Mouse (Mus musculus): ENCODE data around the gene Gata1.
A peak's percentile ranks its signal among the peaks of the same experiment; 100 is the strongest.
"Not testable (repeated sequence)": the region's sequence is repeated elsewhere in the genome, so short reads cannot be mapped to it uniquely, and the experiment has no call there.

The Gata1 gene

GRCm38 (mm10) chrX:7977892-7978291 is at the start of gene Gata1:
Gene Gata1, minus strand, starts transcription at chrX:7978071.
- no peak for DNase-seq

- DNase-seq: no peak
Measured at GRCm38 (mm10) chrX:8026811-8027210, 48.9 kb upstream of the Gata1 start.

GRCm38 (mm10) chrX:8024795-8025194 is 46.9 kb upstream of the Gata1 start:
- no peak for DNase-seq

GRCm38 (mm10) chrX:8020111-8020778 is 42.4 kb upstream of the Gata1 start:
- DNase-seq: no peak

GRCm38 (mm10) chrX:8018286-8018685 is 40.4 kb upstream of the Gata1 start, which contains the start of gene Glod5:
Gene Glod5, minus strand, starts transcription at chrX:8018492.
- DNase-seq: no peak

- DNase-seq: peak; percentile 17
Measured at GRCm38 (mm10) chrX:8017142-8017541, 39.3 kb upstream of the Gata1 start.

- peak; percentile 29 for DNase-seq
Measured at GRCm38 (mm10) chrX:8015675-8016074, 37.8 kb upstream of the Gata1 start.

GRCm38 (mm10) chrX:8013569-8014314 is 35.9 kb upstream of the Gata1 start:
- no peak for DNase-seq

GRCm38 (mm10) chrX:8013157-8013556 is 35.3 kb upstream of the Gata1 start:
- no peak for DNase-seq

- not testable (repeated sequence) for DNase-seq
Measured at GRCm38 (mm10) chrX:8009356-8009755, 31.5 kb upstream of the Gata1 start.

- DNase-seq: no peak
Measured at GRCm38 (mm10) chrX:8008543-8008942, 30.7 kb upstream of the Gata1 start.

GRCm38 (mm10) chrX:8002971-8003370 is 25.1 kb upstream of the Gata1 start:
- DNase-seq: no peak

- no peak for DNase-seq
Measured at GRCm38 (mm10) chrX:8002001-8002400, 24.1 kb upstream of the Gata1 start.

GRCm38 (mm10) chrX:8000546-8001192 is 22.8 kb upstream of the Gata1 start:
- DNase-seq: no peak

- DNase-seq: no peak
Measured at GRCm38 (mm10) chrX:7993068-7993735, 15.3 kb upstream of the Gata1 start.

- DNase-seq: peak; percentile 4
Measured at GRCm38 (mm10) chrX:7992379-7993067, 14.7 kb upstream of the Gata1 start.

GRCm38 (mm10) chrX:7981368-7981767 is 3.5 kb upstream of the Gata1 start:
- no peak for DNase-seq

- DNase-seq: no peak
Measured at GRCm38 (mm10) chrX:7971292-7971691, 6.6 kb downstream of the Gata1 start.

GRCm38 (mm10) chrX:7968899-7969298 is 9.0 kb downstream of the Gata1 start:
- DNase-seq: no peak

GRCm38 (mm10) chrX:7968226-7968625 is 9.6 kb downstream of the Gata1 start:
- DNase-seq: no peak

GRCm38 (mm10) chrX:7967596-7968201 is 10.2 kb downstream of the Gata1 start:
- no peak for DNase-seq

- no peak for DNase-seq
Measured at GRCm38 (mm10) chrX:7966161-7966560, 11.7 kb downstream of the Gata1 start.
